Mouse (Mus musculus) frontal cortex, postnatal 10 days (tissue): Measurements from ENCODE around the gene Dmrt3.

Experiments
- DNase-seq, 2 experiments: peaks; one replicate each; pipeline ENCODE4 v3.0.0; 2022; ENCODE audit warnings: low spot score in 2 of 2, mixed read lengths in 1 of 2

Gene Dmrt3

DNA sequence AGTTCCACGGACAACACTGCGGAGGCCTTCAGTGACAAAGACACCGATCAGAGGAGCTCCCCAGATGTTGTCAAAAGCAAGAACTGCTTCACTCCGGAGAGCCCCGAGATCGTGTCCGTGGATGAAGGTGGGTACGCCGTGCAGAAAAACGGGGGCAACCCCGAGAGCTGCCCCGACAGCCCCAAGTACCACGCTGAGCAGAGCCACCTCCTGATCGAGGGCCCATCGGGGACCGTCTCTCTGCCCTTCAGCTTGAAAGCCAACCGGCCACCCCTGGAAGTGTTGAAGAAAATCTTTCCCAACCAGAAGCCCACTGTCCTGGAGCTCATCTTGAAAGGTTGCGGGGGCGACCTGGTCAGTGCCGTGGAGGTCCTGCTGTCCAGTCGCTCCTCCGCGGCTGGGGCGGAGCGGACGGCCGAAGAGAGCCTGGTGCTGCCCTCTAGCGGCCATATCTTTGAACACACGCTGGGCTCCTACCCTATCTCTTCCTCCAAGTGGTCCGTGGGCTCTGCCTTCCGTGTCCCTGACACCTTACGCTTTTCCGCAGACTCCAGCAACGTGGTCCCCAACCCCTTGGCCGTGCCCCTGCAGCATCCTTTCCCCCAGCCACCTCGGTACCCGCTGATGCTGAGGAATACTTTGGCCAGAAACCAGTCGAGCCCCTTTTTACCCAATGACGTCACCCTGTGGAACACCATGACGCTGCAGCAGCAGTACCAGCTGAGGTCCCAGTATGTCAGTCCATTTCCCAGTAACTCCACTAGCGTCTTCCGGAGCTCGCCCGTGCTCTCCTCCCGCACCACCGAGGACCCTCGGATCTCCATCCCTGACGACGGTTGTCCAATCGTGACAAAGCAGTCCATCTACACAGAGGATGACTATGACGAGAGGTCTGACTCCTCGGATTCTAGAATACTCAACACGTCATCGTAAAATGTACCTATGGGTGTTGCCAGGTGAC, 12.5 kb downstream of the Dmrt3 start:
- DNase-seq = peak in 1 of 2 experiments; percentile 55

DNA sequence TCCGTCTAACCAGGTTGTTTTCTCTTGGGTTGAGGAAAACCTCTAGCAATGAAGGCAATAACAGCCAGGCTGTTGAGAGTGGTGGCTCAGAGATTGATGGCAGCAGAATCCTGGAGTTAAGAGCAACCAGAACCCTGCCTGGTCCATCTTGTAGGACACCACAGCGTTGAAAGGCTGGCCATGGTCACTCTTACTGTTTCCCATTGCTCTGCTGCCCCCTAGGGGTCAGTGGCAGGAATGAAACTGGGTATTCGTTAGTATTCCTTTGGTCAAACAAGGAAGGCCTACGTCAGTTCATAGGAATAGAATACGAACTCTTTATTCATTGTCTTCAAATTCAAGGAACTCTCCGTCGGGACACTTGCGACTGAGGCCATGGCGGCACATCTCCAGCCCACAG, 18.4 kb downstream of the Dmrt3 start:
- DNase-seq = peak in 1 of 2 experiments; percentile 62

DNA sequence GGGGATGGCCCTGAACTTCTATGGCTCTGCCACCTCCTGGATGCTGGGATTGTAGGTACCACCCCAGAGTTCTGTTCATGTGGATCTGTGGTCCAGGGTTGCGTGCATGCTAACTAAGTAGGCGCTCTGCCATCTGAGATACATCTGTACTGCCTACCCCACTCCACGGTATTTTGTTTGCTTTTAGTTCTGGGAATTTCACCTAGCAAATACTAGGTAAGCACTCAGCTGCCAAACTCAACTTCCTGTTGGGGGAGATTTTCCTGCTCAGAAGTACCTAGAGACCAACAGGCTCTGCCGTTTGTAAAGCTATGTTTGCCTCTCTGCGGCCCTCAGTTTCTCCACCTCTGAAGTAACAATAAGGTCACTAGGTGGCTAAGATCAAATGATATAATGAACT, 25.0 kb downstream of the Dmrt3 start:
- no peak for DNase-seq

DNA sequence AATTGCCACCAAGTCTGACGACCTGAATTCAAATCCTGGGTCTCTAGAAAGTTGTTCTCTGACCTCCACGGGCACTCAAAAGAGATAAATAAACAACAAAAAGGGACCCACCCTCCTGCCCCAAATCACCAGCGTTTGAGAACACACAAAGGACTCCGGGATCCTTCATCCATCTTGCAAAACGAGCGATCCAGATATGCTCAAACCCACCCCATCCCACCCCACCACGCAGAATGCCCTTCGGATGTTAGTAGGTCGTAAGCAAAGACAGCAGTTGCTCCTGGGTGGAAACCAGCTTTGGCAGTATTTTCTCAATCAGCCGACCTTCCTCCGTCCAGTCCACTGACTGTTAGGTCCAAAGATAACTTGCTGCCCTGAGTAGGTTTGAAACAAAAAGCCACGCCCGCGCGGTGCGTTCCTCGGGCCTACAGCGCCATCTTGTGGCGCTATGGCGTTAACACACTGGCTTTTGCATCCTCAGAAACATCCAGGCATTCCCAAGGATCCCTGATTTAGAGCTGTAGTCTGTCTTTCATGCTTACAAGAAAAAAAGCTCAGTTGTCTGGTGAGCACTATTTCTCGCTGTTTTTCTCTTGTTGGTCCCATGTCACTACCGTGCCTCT, 25.6 kb downstream of the Dmrt3 start:
- DNase-seq = peak in 1 of 2 experiments; percentile 59

DNA sequence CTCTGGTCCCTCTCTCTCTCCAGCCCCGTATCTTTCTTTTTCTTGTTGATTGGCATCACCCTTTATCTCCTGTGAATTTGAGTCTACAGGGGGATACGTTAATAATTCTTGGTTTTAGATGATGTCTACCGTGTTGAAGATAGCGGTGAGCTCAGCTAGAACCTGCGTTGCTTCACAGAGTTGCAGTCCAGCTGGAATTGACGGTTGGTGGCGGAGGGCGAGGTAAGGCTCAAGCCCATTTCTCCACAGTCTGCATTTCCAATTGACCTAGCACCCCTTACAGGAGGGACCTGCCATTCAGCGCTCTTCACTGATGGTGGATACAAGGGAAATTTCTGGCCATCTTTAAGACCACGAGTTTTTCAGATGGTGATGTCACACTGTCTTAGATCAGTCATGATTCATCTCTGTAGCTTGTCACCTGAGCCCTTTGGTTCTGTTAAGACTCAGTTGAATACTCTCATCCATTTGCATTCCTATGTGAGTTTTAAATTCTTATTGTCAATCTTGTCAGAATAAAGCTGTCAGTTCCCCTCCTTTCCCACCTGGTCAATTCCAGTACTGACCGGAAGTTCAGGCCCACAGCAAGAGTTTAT, 28.8 kb downstream of the Dmrt3 start:
- no peak for DNase-seq

DNA sequence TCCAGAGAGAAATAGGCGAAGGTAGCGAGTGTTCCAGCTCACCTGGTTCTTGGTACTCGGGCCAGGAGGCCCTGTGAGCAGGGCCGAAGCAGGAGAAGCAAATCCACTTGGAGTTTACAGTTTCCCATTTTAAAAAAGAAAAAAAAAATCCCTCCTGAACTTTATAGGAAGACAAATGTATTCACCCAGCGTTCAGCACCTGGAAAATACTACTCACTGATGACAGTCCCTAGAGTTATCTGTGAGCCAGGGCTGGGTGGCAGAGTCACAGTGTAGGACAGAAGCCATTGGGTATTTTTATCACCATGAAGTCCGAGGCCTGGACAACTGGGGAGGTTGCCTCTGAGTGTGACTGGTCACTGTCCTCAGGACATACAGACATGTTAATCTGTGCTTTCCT, 31.7 kb downstream of the Dmrt3 start:
- DNase-seq = no peak

DNA sequence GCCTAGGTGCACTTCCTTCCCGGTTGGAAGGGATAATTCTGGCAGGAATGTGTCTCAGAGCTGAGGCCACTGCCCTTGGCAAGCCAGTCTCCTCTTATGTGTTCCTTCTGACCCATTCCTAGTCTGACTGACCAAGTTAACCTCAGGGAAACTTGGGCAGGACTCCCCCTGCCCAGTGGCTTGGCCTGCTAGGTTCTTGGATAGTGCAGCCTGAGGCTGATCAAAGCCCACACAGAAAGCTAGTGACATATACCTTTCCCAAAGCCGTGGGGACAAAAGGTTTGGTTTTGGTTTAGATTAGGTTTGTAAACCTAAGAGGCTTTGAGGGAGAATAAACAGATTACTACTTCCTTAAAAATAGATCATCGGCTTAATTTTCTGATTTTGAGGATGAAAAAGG, 37.0 kb downstream of the Dmrt3 start:
- DNase-seq = no peak

DNA sequence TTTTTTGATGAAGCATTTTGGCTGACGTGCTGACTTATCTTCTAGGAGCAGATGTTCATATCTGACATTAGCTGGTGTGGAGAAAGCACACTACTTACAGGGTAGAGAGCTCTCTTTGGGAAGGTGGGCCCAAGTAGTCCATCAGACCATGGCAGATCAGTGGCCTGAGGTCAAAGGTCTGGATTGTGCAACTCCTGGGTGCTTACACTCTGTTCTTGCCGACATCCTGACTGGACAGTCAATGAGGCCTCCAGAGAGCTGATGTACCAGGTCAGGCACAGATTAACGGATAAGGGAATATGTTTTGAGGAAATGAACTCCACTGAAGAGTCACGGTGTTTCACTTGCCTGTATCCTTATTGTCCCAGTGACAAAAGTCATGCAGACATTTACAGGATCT, 38.6 kb downstream of the Dmrt3 start:
- DNase-seq = no peak

DNA sequence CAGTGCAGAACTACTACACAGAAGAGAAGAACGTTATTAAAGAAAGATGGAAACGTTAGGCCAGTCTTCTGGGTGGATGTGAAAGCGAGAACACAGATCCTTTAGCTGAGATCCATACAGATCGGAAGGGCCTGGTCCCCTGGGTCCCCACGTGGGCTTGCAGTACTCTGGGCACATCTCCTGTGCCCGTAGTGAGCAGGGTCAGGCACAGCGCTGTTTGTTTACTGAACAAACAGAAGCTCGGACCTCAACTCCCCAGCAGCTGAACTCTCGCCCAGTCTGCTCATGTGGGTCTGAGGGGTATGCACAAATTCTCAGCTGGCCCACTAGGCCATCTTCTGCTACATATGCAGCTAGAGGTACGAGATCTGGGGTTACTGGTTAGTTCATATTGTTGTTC, 40.4 kb downstream of the Dmrt3 start:
- no peak for DNase-seq

DNA sequence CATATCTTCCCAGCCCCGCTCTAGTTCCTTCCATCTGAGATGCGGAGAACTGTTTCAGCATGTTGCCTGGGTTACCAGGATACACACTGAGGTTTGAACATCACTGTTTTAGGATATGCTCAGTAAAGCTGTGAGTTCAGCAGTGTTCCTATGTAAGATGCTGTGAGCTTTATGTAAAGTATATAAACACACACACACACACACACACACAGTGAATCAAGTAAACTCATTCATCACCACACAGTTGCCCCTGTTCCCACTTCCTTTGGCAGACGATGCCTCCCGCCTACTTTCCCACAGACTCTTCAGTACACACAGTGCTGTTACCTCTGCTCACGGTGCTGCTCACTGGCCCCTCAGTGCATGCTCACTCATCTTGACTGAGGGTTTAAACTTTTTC, 42.5 kb downstream of the Dmrt3 start:
- DNase-seq = no peak

DNA sequence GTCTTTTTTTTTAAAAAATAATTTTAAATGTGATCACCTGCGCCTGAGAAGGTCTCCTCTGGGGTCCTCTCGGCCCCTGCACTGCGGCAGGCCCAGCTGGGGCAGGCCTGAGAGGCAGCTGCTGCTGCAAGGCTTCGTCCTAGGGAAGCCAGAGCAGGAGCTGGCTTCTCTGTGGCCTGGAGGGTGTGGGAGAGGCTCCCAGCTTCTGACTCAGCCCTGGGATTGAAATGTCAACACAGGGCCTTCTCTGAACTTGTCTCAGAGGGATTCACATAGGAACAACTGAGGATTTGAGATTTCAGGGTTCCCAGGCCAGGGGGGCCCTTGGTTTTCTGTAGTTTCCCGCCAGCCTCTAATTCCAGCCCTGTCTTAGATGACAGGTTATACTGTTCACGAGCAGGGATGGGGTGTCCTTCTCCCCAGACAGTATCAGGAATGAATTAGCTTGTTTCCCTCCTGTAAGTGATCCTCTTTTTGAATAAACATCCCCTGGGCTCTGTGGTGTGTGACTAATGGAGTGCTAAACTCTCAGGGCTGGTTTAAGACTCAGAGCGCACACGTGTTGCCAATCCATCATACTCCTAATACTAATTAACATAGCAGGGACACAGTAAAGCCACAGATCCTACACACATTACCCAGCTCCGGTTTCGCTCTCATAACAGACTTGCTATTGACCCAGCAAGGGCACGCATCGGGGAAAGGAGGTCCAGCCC, 44.1 kb downstream of the Dmrt3 start:
- DNase-seq = no peak

DNA sequence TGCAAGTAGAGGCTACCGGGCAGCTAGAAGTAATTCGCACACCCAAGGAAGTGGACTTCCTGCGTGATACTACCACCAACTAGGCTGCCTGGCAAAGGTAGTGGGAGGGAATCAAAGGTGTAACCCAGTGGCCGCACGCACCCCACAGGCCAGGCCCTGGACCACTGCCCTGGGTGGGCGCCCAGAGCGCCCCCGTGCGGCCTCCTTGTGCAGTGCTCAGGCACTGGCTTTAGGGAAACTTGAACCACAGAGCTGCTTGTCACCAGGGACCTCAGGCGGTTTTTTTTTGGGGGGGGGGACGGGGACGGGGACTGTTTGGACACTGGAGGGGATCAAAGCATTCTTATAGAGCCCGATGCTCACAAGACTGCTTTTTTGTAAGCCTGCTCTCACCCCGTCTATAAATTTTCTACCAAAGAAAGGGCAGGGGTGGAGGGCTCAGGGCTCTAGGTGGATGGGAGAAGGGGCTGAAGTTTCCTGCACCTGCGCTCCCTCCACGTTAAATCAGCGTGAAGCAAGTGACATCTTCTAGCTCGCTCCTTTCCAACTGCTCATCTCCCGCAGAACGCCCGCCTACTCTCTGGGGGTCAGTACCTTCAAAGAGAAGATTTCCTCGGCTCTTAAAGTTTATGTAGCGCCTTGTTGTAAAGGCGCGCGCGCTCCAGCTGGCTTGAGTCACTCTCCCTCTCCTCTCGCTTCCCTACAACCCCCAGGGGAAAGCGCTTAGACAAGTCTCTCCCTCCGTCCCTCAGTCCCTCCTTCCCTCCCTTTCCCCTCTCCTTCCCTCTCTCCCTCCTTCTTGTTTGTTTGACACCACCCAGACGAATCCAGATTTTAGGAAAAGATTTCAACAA, 55.6 kb downstream of the Dmrt3 start:
- no peak for DNase-seq

DNA sequence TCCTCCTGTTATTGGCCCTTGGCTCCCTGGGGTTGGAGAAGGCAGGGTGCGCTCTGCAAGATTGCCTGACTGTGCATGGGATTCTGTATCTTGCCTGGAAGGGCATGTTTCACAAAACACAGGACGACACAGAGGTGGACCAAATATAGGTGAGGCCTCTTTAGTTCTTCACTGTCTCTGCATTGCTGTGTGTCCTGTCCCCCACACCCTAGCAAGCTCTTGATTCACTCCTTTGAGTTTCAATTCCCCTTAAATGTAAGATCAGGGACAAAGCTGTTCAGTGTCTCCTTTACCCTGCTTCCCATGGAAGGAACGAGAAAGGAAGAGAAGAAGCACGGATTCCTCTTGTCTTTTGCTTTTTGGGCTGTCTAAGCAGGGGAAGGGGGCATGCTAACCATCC, 57.7 kb downstream of the Dmrt3 start:
- DNase-seq = no peak

DNA sequence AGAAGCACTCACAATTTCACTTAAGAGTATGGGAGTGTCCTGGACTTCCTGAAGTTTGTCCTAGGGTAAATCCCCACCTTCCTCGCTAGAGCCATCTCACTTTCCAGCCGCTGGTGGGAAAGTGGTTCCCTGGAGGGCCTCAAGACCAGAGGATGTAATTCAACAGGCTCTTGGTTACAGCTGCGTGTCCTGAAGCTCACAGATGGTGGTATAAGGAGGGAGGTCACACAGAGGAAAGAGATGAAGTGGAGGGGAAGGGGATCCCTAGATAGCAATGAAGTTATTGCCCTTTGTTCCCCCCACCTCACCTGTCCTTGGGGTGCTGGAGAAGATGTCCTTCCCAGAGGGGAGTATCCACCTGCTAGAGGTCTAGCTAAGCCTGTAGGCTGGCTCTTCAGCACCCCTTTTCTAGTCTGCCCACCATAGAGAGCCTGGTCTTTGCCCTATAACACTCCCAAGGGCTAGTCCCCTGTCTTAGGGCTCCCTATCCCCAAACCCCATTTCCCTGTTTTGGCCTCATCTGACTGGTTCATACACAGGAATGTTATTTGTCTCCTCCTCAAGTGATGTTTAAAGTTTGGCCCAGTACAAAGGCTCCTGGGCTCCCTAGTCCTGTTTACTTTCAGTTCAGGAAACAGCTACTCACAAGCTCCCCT, 59.6 kb downstream of the Dmrt3 start:
- DNase-seq = no peak

DNA sequence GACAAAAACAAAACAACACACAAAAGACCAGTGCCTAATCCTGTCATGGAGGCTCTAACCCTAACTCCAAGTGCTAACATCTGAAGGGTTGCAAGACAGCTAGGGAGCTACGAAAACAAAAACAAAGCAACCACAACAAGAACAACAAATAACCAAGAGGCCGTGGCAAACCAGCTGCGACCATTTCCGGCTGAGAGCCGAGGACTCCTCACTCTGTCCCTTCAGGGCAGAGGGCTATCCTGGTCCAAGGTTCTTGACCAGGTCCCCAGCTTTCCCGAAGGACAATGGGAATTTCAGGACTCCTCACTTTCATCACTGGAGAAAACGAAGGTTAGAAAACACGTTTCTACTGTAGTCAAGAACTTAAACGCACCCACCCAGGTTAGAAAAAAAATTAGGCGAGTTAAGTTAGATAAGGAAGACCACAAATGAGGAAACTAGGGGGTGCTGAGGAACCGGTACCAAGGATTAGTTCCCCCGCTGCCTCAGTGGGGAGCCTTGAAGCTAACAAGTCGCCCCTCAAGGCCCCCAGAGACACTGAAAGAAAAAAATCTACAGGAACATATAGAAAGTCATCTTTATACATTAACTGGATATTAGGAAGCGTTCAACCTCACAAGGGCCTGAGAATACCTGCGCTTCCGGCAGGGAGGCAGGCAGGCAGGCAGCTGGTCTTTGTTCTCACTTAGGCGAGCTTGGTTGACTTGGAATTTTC, 60.6 kb downstream of the Dmrt3 start:
- no peak for DNase-seq

DNA sequence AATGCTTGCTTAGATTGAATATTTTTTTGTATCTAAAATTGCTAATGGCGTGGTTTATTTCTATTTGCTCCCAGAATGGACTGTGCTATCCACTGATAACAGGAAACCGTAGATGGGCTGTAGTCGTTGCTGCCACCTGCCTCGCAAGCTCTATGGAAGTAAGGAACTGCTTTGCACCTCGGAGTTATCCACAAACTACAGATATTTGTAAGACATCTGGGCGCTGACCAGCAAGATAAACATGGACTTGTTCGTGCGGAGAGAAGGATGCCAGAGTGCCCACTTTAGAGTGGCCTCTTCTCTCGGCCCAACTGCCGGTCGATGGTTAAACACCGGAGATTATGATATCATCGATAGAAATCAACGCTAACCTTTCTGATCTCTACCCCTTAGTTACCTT, 61.6 kb downstream of the Dmrt3 start:
- no peak for DNase-seq

DNA sequence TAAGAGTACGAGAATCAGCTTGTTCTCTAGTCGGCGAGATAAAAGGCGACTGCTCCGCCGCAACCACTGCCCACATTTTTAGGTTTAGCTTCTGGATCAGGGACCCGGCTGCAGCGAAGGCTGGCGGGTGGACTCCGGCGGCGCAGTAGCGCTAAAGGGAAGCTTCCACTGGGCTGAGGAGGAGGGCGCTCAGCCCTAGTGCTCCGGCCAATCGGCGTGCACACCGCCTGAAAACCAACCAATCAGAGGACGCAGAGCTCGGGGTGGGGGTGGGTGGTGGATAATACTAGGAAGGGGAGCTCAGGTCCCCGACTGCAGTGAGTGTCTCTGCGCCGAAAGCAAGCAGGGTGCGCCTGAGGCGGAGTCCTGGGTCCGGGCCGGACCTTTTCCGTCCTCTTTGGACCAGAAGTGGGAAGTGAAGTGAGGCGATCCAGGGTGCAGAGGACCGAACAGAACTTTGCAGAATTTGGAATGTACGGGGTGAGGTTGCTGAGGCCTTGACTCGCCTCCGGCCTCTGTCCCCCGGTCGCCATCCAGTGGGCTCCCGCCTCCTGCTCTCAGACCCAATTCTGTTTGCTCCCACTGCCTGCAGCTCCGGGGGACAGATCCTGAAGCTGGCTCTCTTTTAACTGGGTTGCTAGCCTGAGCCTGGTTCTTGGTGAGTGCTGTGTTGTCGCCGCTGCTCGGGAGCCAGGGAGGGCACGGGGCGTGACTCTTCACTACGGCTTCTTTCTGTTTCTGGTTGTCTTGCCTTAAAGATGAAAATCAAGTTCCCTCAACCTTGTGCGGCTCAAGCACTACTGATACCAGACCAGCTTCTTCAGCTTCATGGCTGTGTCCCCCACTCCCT, 62.2 kb downstream of the Dmrt3 start, which contains the start of gene Dmrt2:
TSS of gene Dmrt2 (plus strand) at position 311 of the 850 bp plus-strand sequence.
- peak in 1 of 2 experiments; percentile 39 for DNase-seq
